Mouse (Mus musculus) CH12.LX (cell line): ENCODE data around the gene Col4a2. TPM values are rescaled to one million over a fixed set of nuclear protein-coding genes. Genes with fewer than 3 reads are reported as not detected.

ENCODE experiments used
- DNase-seq: peaks from one replicate; pipeline ENCODE4 v3.0.0-alpha.2; 2013; ENCODE audit errors: extremely low read depth
- H3K27ac ChIP-seq: 2 replicates; pipeline ENCODE4 v1.5.1; 2012; ENCODE audit warnings: low read depth, mild to moderate bottlenecking, control low read depth, moderate library complexity; ENCODE audit not compliant: insufficient read depth
- H3K27me3 ChIP-seq: replicated peaks from 2 replicates; pipeline ENCODE3; 2012; ENCODE audit warnings: inconsistent platforms
- H3K36me3 ChIP-seq, 2 experiments: replicated peaks in 1 of 2; 2 replicates each; pipeline versions ENCODE3 to v1.6.1; 2012; ENCODE audit warnings: inconsistent platforms in 1 of 2, low read length in 1 of 2, mild to moderate bottlenecking in 1 of 2, mixed read lengths in 1 of 2, moderate library complexity in 1 of 2; ENCODE audit not compliant: control insufficient read depth in 1 of 2, insufficient read depth in 1 of 2
- H3K4me1 ChIP-seq, 2 experiments: 2 replicates each; pipeline ENCODE4 v1.6.1; 2012; ENCODE audit warnings: inconsistent platforms in 1 of 2, moderate library complexity in 1 of 2; ENCODE audit not compliant: insufficient read depth in 2 of 2, control insufficient read depth in 1 of 2
- H3K4me2 ChIP-seq: 2 replicates; pipeline ENCODE4 v1.6.1; 2012; ENCODE audit warnings: low read depth, mild to moderate bottlenecking, control low read depth; ENCODE audit not compliant: poor library complexity, insufficient read depth, severe bottlenecking
- H3K4me3 ChIP-seq, 3 experiments: fragments of 150-350 bp in 1 of 3; sonication (generic) in 1 of 3; replicated peaks in 1 of 3; 2 replicates each; pipeline versions ENCODE3 to v1.5.1; 2011 to 2012; ENCODE audit warnings: low read depth in 2 of 3, low read length in 2 of 3, mild to moderate bottlenecking in 2 of 3, moderate library complexity in 2 of 3, control low read depth in 1 of 3, improper control_type of control experiment in 1 of 3, inconsistent platforms in 1 of 3, mixed read lengths in 1 of 3; ENCODE audit not compliant: poor library complexity in 1 of 3
- H3K79me2 ChIP-seq: replicated peaks from 2 replicates; pipeline ENCODE4 v1.6.1; 2012; ENCODE audit warnings: mild to moderate bottlenecking, moderate library complexity; ENCODE audit not compliant: control insufficient read depth, poor library complexity, insufficient read depth, severe bottlenecking; ENCODE audit errors: extremely low read depth
- H3K9ac ChIP-seq: 2 replicates; pipeline ENCODE4 v1.6.1; 2012; ENCODE audit warnings: low read depth, mild to moderate bottlenecking, control low read depth, moderate library complexity; ENCODE audit not compliant: insufficient read depth
- H3K9me3 ChIP-seq: replicated peaks from 2 replicates; pipeline ENCODE3; 2012; ENCODE audit warnings: low read length, inconsistent platforms, mixed read lengths
- CHD2 ChIP-seq: IDR thresholded peaks from 2 replicates; pipeline ENCODE4 v1.6.1; 2011; ENCODE audit warnings: low read length, improper control_type of control experiment
- CTCF ChIP-seq, 2 experiments: IDR thresholded peaks in 1 of 2; conservative IDR thresholded peaks in 1 of 2; 2 replicates each; pipeline ENCODE4 v1.5.1; 2011 to 2012; ENCODE audit warnings: low read depth in 2 of 2, low read length in 2 of 2, improper control_type of control experiment in 1 of 2, inconsistent platforms in 1 of 2, mild to moderate bottlenecking in 1 of 2, moderate library complexity in 1 of 2
- EP300 ChIP-seq: IDR thresholded peaks from 2 replicates; pipeline ENCODE4 v1.6.1; 2011; ENCODE audit warnings: low read length, improper control_type of control experiment
- ETS1 ChIP-seq: conservative IDR thresholded peaks from 2 replicates; pipeline ENCODE4 v1.6.1; 2012; ENCODE audit warnings: low read depth, mild to moderate bottlenecking, inconsistent platforms, low read length, improper control_type of control experiment, moderate library complexity
- GABPA ChIP-seq: IDR thresholded peaks from 2 replicates; pipeline ENCODE4 v1.6.1; 2012; ENCODE audit warnings: low read depth, low read length, improper control_type of control experiment, inconsistent platforms; ENCODE audit not compliant: insufficient replicate concordance
- HCFC1 ChIP-seq: IDR thresholded peaks from 2 replicates; pipeline ENCODE4 v1.6.1; 2012; ENCODE audit warnings: low read depth, mild to moderate bottlenecking, inconsistent platforms, low read length, improper control_type of control experiment
- IRF4 ChIP-seq: IDR thresholded peaks from 2 replicates; pipeline ENCODE4 v1.6.1; 2014; ENCODE audit warnings: low read depth, mild to moderate bottlenecking, inconsistent platforms, low read length, improper control_type of control experiment
- MAX ChIP-seq: IDR thresholded peaks from 2 replicates; pipeline ENCODE4 v1.6.1; 2011; ENCODE audit warnings: low read length, improper control_type of control experiment
- MAZ ChIP-seq: IDR thresholded peaks from 2 replicates; pipeline ENCODE4 v1.6.1; 2012; ENCODE audit warnings: low read depth, mild to moderate bottlenecking, inconsistent platforms, low read length, improper control_type of control experiment, moderate library complexity
- MEF2A ChIP-seq: IDR thresholded peaks from 2 replicates; pipeline ENCODE4 v1.6.1; 2014; ENCODE audit warnings: low read depth, mild to moderate bottlenecking, inconsistent platforms, low read length, improper control_type of control experiment, borderline replicate concordance
- MXI1 ChIP-seq: IDR thresholded peaks from 2 replicates; pipeline ENCODE4 v1.6.1; 2011; ENCODE audit warnings: mild to moderate bottlenecking, low read depth, low read length, improper control_type of control experiment
- NELFE ChIP-seq: IDR thresholded peaks from 2 replicates; pipeline ENCODE4 v1.6.1; 2011; ENCODE audit warnings: low read depth, low read length, improper control_type of control experiment
- POLR2A ChIP-seq: IDR thresholded peaks from 2 replicates; pipeline ENCODE4 v1.6.1; 2011; ENCODE audit warnings: low read depth, mild to moderate bottlenecking, improper control_type of control experiment, low read length
- RAD21 ChIP-seq: IDR thresholded peaks from 2 replicates; pipeline ENCODE4 v1.6.1; 2011; ENCODE audit warnings: low read depth, mild to moderate bottlenecking, low read length, improper control_type of control experiment, moderate library complexity
- SMC3 ChIP-seq: IDR thresholded peaks from 2 replicates; pipeline ENCODE4 v1.6.1; 2011; ENCODE audit warnings: low read depth, low read length, improper control_type of control experiment
- UBTF ChIP-seq: IDR thresholded peaks from 2 replicates; pipeline ENCODE4 v1.6.1; 2012; ENCODE audit warnings: low read depth, mild to moderate bottlenecking, inconsistent platforms, low read length, improper control_type of control experiment, moderate library complexity
- USF1 ChIP-seq: IDR thresholded peaks from 2 replicates; pipeline ENCODE4 v1.6.1; 2014; ENCODE audit warnings: low read depth, mild to moderate bottlenecking, inconsistent platforms, low read length, improper control_type of control experiment
- ZMIZ1 ChIP-seq: IDR thresholded peaks from 2 replicates; pipeline ENCODE4 v1.6.1; 2012; ENCODE audit warnings: low read depth, mild to moderate bottlenecking, inconsistent platforms, low read length, improper control_type of control experiment
- ZNF384 ChIP-seq: IDR thresholded peaks from 2 replicates; pipeline ENCODE4 v1.6.1; 2012; ENCODE audit warnings: low read depth, low read length, improper control_type of control experiment, inconsistent platforms
- dilution Hi-C: fragments of 300-500 bp; cut with MboI; formaldehyde crosslinking; loops from 2 replicates; pipeline ENCODE4 v1.14.3; 2020; ENCODE audit warnings: low sequenced_read_pairs; ENCODE audit not compliant: extremely low pct_unique_long_range_greater_than_20kb, extremely low pct_ligation_motif_present
- in situ Hi-C: fragments of 300-500 bp; cut with MboI; formaldehyde crosslinking; loops from 3 replicates; pipeline ENCODE4 v1.14.3; 2019; ENCODE audit warnings: low sequenced_read_pairs, low pct_ligation_motif_present, low pct_unique_long_range_greater_than_20kb, mixed read lengths
- polyA plus RNA-seq: library from polyadenylated mRNA; unstranded; fragments of >175 nt; gene quantifications from 2 replicates; pipeline ENCODE4 v1.2.1, GENCODE M21; 2012; ENCODE audit warnings: low read depth; ENCODE audit not compliant: insufficient read length
- total RNA-seq, 2 experiments: library from RNA; depleted of rRNA; stranded (reverse); fragments of 300-350 nt in 1 of 2; fragments of >200 nt in 1 of 2; gene quantifications; 2 replicates each; pipeline ENCODE4 v1.2.3; 2012 to 2014

Gene Col4a2
- total and polyA plus RNA-seq, 3 experiments: 0.04 to 0.07 TPM; not detected in 1

- H3K9me3 ChIP-seq: no peaks in the 10 kb centered on the region
- dilution Hi-C loops: no loop called here
- no peak overlapping the region for H3K4me3 ChIP-seq
- TF ChIP-seq POLR2A: no peak
- no peak for TF ChIP-seq ETS1
- no peak for TF ChIP-seq RAD21
- TF ChIP-seq ZNF384: no peak
- no peak for TF ChIP-seq MAX
- no peak for TF ChIP-seq GABPA
- TF ChIP-seq EP300: no peak
- TF ChIP-seq CTCF (conservative IDR thresholded peaks at IDR 0.05 in 1 of 2, IDR thresholded peaks at IDR 0.05 in 1 of 2; ENCODE audit: low read depth in 2 of 2, low read length in 2 of 2): no peak
- TF ChIP-seq IRF4: no peak
- H3K4me2 ChIP-seq: no peak overlapping the region
- no peak overlapping the region for H3K9ac ChIP-seq
- H3K36me3 ChIP-seq: no peaks in the 10 kb centered on the region
- no peak overlapping the region for H3K27ac ChIP-seq
- H3K79me2 ChIP-seq: no peaks in the 10 kb centered on the region
- H3K27me3 ChIP-seq: peaks cover 15% of the 10 kb centered on the region
- peaks cover 0 to 25% of the 10 kb centered on the region in 2 experiments; a peak in 3 of 4 replicates for H3K4me1 ChIP-seq
- in situ Hi-C loops: no loop called here
- DNase-seq: no peak
Measured at GRCm38 (mm10) chr8:11361546-11362277, 49.1 kb downstream of the Col4a2 start.

DNA sequence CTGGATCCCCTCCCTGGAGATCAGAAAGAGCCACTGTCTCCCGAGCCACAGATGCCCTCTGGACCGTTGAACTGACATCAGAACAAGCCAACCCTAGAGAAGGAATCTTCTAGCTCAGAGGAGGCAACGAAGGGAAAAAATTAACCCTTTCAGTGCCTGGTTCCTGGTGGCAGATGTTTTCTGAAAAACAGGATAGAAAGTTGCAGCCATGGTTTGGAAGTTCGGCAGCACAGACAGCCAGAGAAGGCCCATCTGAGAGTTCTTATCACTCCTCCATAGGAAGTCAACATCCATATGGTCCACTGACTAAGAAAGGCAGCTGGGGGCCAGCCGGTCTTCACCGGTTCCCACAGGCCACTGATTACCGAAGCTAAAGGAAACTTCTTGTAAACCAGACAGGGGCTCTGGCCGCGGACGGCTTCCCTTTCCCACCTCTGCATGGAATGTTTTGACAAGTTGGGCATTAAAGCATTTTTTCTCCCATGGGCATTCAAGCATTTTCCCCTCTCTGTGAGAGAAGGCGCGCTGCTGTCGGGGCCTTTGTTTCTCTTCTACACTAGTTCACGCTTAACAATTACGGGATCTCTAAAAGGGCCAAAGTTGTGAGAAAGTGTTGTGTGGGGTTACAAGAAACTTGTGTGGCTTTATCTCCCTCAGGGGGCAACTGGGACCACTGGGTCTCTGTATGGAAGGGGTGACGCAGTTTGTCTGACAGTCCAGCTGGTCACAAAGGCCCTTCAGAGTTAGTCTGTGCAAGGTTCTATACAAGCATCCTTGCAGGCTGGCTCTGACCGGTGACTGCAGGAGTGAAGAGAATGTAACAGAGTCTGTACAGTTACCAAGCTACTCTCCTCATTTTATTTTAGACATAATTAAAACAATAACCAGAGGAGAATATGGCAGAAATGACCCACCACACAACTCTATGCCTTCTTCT is 49.9 kb downstream of the Col4a2 start:
- H3K36me3 ChIP-seq: no peaks in the 10 kb centered on the region
- no peak overlapping the region for H3K4me3 ChIP-seq
- H3K27ac ChIP-seq: no peak overlapping the region
- H3K4me1 ChIP-seq: peaks cover 0 to 18% of the 10 kb centered on the region in 2 experiments; a peak in 3 of 4 replicates
- TF ChIP-seq SMC3: no peak
- TF ChIP-seq HCFC1: no peak
- TF ChIP-seq MXI1: no peak
- TF ChIP-seq UBTF: no peak
- TF ChIP-seq ZMIZ1: no peak
- TF ChIP-seq CHD2: no peak
- no peak for TF ChIP-seq POLR2A
- no peak for TF ChIP-seq USF1
- no peak for TF ChIP-seq MAZ
- TF ChIP-seq IRF4: no peak
- no peak for TF ChIP-seq NELFE
- no peak for TF ChIP-seq MEF2A
- no peak for TF ChIP-seq RAD21
- no peak for DNase-seq
- in situ Hi-C loops: no loop called here
- no peak overlapping the region for H3K9ac ChIP-seq
- peaks cover 16% of the 10 kb centered on the region for H3K27me3 ChIP-seq
- H3K79me2 ChIP-seq: no peaks in the 10 kb centered on the region
- H3K4me2 ChIP-seq: no peak overlapping the region
- no peaks in the 10 kb centered on the region for H3K9me3 ChIP-seq
- dilution Hi-C loops: no loop called here
